Mouse (Mus musculus) heart, embryonic 12.5 days (tissue): ENCODE data around the gene Zswim8. TPM values are rescaled to one million over a fixed set of nuclear protein-coding genes. Genes with fewer than 3 reads are reported as not detected.

ENCODE experiments used
- ATAC-seq: fragments of 200-750 bp; cut with Nextera tagmentation; 2 replicates; pipeline ENCODE4 v1.8.0; 2017; ENCODE audit warnings: moderate TSS enrichment, moderate library complexity; ENCODE audit not compliant: insufficient number of reproducible peaks, low FRiP score
- H3K27ac ChIP-seq: fragments of 300-500 bp; sonication (generic); 2 replicates; pipeline ENCODE4 v1.5.1; 2016; ENCODE audit warnings: mild to moderate bottlenecking, moderate library complexity; ENCODE audit not compliant: poor library complexity, severe bottlenecking
- H3K27me3 ChIP-seq: fragments of 300-500 bp; sonication (generic); replicated peaks from 2 replicates; pipeline ENCODE4 v1.6.1; 2016; ENCODE audit warnings: mild to moderate bottlenecking, moderate library complexity
- H3K36me3 ChIP-seq: fragments of 300-500 bp; sonication (generic); 2 replicates; pipeline ENCODE4 v1.6.1; 2016; ENCODE audit warnings: mild to moderate bottlenecking, moderate library complexity
- H3K4me1 ChIP-seq: fragments of 300-500 bp; sonication (generic); replicated peaks from 2 replicates; pipeline ENCODE4 v1.6.1; 2016; ENCODE audit warnings: mild to moderate bottlenecking
- H3K4me2 ChIP-seq: fragments of 300-500 bp; sonication (generic); 2 replicates; pipeline ENCODE4 v1.6.1; 2016; ENCODE audit warnings: mild to moderate bottlenecking, moderate library complexity
- H3K4me3 ChIP-seq: fragments of 300-500 bp; sonication (generic); 2 replicates; pipeline ENCODE4 v1.5.1; 2016; ENCODE audit warnings: mild to moderate bottlenecking
- H3K9ac ChIP-seq: fragments of 300-500 bp; sonication (generic); 2 replicates; pipeline ENCODE4 v1.6.1; 2016; ENCODE audit warnings: mild to moderate bottlenecking, moderate library complexity
- H3K9me3 ChIP-seq: fragments of 300-500 bp; sonication (generic); replicated peaks from 2 replicates; pipeline ENCODE4 v1.6.1; 2016; ENCODE audit warnings: mild to moderate bottlenecking, moderate library complexity
- WGBS: fragments of 180-500 bp; shearing (Covaris S2); methylation state at CpG from one replicate; pipeline ENCODE4 v1.1.7; 2016; 5-methylcytosine and 5-hydroxymethylcytosine counted together
- polyA plus RNA-seq: library from polyadenylated mRNA; unstranded; fragments of >200 nt; fragmentation: Nextera tagmentation; extraction: Ambion mirVana; gene quantifications from 2 replicates; pipeline ENCODE4 v1.2.1, GENCODE M21; 2016

The Zswim8 gene
- polyA plus RNA-seq, 1 experiment from 2014 or later: 34.0 TPM

DNA sequence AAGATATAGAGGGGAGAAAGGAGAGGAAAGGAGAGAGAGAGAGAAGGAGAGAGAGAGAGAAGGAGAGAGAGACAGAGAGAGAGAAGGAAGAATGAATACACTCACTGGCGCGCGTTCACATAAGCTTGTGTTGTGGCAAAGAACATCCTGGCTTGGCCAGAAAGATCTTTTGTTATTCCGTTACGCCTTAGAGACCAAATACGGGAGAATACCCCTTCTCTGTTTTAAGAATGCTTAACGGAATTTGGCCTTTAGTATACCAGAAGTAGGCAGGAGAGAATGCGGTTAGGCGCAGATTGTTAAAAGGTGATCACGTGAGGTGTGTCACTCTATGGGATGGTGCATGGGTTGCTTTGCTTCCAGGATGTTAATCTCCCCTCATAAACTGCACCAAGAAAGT lies 887 bp downstream of the Zswim8 start:
- Histone ChIP-seq H3K4me3 (peak overlapping the region; percentile 97), H3K36me3 (peaks cover 48% of the 10 kb centered on the region), H3K4me1 (peaks cover 35% of the 10 kb centered on the region), H3K4me2 (peak overlapping the region; percentile 84), H3K9me3 (no peaks in the 10 kb centered on the region), H3K27ac (0 out of 2 replicates have a peak overlapping the region, but pooled peaks have one; percentile 90), H3K27me3 (no peaks in the 10 kb centered on the region), H3K9ac (peak overlapping the region; percentile 99)
- WGBS: 10% methylated on average over 10 of the region's 10 CpGs
- no peak for ATAC-seq

DNA sequence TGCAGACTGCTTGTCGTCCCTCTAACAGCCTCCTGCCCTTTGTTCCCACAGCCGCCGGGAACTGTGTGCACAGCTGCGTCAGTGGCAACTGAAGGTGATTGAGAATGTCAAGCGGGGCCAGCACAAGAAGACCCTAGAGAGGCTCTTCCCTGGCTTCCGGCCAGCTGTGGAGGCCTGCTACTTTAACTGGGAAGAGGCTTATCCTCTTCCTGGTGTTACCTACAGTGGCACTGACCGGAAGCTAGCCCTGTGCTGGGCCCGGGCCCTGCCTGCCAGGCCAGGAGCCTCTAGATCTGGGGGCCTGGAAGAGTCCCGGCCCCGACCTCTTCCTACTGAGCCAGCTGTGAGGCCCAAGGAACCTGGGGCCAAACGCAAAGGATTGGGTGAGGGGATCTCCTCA lies 6.5 kb downstream of the Zswim8 start:
- Histone ChIP-seq H3K27ac (peak overlapping the region; percentile 89), H3K27me3 (no peaks in the 10 kb centered on the region), H3K4me1 (peaks cover 40% of the 10 kb centered on the region), H3K36me3 (peaks cover 90% of the 10 kb centered on the region), H3K4me3 (no peak overlapping the region), H3K9me3 (no peaks in the 10 kb centered on the region), H3K9ac (peak overlapping the region; percentile 61), H3K4me2 (peak overlapping the region; percentile 41)
- peak; percentile 65 for ATAC-seq
- WGBS: 31% methylated on average over 11 of the region's 11 CpGs

DNA sequence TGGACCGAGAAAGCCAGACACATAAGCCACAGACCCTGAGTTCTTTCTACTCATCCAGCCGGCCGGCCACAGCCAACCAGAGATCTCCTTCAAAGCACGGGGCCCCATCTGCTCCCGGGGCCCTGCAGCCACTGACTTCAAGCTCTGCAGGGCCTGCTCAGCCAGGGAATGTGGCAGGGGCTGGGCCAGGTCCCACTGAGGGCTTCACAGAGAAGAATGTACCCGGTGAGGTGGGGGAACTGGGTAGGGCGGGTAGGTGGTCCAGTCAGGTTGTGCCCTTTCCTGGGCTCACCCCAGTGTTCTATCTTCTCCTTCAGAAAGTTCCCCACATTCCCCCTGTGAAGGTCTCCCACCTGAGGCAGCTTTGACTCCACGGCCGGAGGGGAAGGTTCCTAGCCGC lies 11.1 kb downstream of the Zswim8 start:
- Histone ChIP-seq H3K27me3 (no peaks in the 10 kb centered on the region), H3K27ac (no peak overlapping the region), H3K4me1 (peaks cover 14% of the 10 kb centered on the region), H3K9me3 (no peaks in the 10 kb centered on the region), H3K4me2 (no peak overlapping the region), H3K36me3 (peaks cover 98% of the 10 kb centered on the region), H3K9ac (no peak overlapping the region), H3K4me3 (no peak overlapping the region)
- ATAC-seq: no peak
- WGBS: 85% methylated on average over 10 of the region's 10 CpGs

DNA sequence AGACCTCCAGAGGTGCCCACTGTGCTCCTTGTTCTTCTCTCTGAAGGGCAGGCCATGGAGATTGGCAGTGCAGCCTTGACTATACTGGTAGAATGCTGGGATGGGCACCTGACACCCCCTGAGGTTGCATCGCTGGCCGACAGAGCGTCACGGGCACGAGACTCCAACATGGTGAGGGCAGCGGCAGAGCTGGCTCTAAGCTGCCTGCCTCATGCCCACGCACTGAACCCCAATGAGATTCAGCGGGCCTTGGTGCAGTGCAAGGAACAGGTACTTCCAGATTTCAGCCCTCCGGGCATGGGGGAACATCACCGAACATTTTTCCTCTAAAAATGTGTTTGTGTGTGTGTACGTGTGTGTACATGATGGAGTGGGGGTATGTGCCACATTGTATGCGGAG lies 12.4 kb downstream of the Zswim8 start:
- Histone ChIP-seq H3K27ac (no peak overlapping the region), H3K36me3 (peaks cover 98% of the 10 kb centered on the region), H3K4me1 (peaks cover 1% of the 10 kb centered on the region; the same call in 1 of the 2 replicates), H3K27me3 (no peaks in the 10 kb centered on the region), H3K4me2 (no peak overlapping the region), H3K9me3 (no peaks in the 10 kb centered on the region), H3K4me3 (no peak overlapping the region), H3K9ac (no peak overlapping the region)
- WGBS: 93% methylated on average over 12 of the region's 12 CpGs
- no peak for ATAC-seq

DNA sequence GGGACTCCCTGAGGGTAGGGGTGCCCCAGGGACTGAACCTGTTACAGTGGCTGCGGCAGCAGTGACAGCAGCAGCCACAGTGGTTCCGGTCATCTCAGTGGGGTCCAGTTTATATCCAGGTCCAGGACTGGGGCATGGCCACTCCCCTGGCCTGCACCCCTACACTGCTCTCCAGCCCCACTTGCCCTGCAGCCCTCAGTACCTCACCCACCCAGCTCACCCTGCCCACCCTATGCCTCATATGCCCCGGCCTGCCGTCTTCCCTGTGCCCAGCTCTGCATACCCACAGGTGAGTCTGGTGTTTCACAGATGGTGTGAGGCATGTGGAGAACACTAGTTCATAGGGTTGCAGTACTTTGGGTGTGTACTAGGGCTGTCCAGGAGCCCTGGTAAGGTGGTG lies 14.0 kb downstream of the Zswim8 start:
- Histone ChIP-seq H3K4me2 (no peak overlapping the region), H3K27me3 (no peaks in the 10 kb centered on the region), H3K4me1 (peaks cover 14% of the 10 kb centered on the region), H3K4me3 (no peak overlapping the region), H3K9me3 (no peaks in the 10 kb centered on the region), H3K27ac (no peak overlapping the region), H3K36me3 (peaks cover 96% of the 10 kb centered on the region), H3K9ac (no peak overlapping the region)
- 93% methylated on average over 4 of the region's 4 CpGs for WGBS
- no peak for ATAC-seq

DNA sequence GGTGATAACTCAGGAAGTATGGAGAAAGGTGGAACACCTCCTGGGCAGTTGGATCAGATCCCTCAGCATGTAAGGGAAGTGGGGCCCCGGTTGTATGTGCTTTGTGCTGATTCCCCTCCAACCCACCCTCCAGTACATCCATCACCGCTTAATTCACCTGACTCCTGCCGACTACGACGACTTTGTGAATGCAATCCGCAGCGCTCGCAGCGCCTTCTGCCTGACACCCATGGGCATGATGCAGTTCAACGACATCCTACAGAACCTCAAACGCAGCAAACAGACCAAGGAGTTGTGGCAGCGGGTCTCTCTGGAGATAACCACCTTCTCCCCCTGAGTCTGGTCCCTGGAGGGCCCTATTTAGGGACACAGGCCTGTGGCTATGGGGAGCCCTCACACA lies 15.7 kb downstream of the Zswim8 start:
- Histone ChIP-seq H3K36me3 (peaks cover 92% of the 10 kb centered on the region), H3K9me3 (no peaks in the 10 kb centered on the region), H3K27me3 (no peaks in the 10 kb centered on the region), H3K4me3 (no peak overlapping the region), H3K4me1 (peaks cover 14% of the 10 kb centered on the region), H3K27ac (no peak overlapping the region), H3K4me2 (no peak overlapping the region), H3K9ac (no peak overlapping the region)
- no peak for ATAC-seq
- WGBS: 90% methylated on average over 12 of the region's 12 CpGs

DNA sequence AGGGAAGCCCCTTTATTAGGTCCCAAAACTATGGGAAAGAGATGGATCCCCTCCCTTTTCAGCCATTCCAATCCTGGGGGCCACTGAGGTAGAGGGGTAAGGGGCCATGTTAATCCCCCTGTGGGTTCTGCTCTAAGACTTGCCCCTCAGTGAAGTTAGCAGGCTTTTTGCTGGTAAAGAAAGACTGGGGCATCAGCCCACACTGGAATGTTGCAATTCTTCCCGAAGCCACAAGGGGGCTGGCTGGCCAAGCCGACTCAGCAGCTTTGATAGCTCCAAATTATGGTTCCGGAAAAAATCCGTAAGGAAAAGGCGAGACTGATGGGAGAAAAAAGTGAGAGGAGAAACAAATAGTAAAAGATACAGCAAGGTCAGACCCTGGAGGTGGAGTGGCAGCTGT lies 16.7 kb downstream of the Zswim8 start:
- H3K9me3 ChIP-seq: no peaks in the 10 kb centered on the region
- no peak overlapping the region for H3K27ac ChIP-seq
- peaks cover 92% of the 10 kb centered on the region for H3K36me3 ChIP-seq
- H3K4me2 ChIP-seq: no peak overlapping the region
- no peak overlapping the region for H3K4me3 ChIP-seq
- H3K9ac ChIP-seq: no peak overlapping the region
- peaks cover 14% of the 10 kb centered on the region for H3K4me1 ChIP-seq
- H3K27me3 ChIP-seq: no peaks in the 10 kb centered on the region
- 25% methylated on average over 5 of the region's 5 CpGs for WGBS
- no peak for ATAC-seq

DNA sequence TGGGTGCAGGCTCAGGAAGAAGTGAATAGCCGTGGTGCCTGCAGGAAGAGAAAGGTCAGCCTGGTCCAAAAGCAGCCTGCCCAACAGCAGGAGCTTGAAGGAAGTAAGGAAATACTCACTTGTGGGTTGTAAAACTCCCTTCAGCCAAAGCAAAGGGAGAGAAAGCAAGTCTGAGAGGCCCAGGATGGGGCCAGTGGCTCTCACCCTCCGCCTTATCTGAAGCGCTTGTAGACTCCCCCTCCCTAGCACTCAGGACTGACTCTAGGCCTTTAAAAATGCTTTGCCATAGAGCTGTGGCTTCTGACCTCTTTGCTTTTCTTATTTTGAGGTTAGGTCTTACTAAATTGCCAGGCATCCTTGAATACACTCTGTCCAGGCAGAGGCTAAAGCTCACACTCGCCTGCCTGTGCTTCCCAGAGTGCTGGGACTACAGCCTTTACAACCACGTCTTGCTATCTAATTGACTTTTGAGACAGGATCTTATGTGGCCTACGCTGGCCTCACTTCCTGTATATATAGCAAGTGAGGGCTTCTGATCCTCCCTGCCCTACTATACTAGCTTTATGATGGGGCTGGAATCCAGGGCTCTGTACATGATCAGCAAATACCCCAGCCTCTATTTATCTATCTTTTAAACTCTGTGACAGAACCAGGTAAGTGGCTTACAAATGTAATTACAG lies 18.4 kb downstream of the Zswim8 start:
- H3K4me1 ChIP-seq: peaks cover 14% of the 10 kb centered on the region
- peaks cover 94% of the 10 kb centered on the region for H3K36me3 ChIP-seq
- WGBS: 27% methylated on average over 6 of the region's 6 CpGs
- ATAC-seq: no peak
- peak overlapping the region; percentile 11 for H3K9ac ChIP-seq
- no peaks in the 10 kb centered on the region for H3K27me3 ChIP-seq
- no peaks in the 10 kb centered on the region for H3K9me3 ChIP-seq
- peak overlapping the region; percentile 64 for H3K27ac ChIP-seq
- no peak overlapping the region for H3K4me3 ChIP-seq
- peak overlapping the region; percentile 24 for H3K4me2 ChIP-seq

DNA sequence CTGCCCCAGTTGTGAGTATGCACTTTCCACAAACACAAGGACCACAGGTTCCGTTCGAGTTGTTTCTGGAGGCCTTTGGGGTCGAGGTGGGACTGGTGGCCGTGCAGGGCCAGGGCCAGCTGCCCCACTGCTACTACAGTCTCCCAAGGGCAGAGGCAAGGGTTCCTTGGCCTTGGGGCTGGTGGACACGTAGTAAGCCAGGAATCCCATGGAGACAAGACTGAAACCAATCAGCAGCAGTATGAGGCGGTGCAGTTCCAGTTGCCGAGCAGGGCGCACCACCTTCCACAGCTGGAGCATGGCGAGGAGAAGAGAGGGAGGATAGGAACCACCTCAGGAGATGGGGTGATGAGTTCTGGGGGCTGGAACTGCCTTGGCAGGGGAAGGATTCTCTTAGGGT lies 22.5 kb downstream of the Zswim8 start:
- Histone ChIP-seq H3K4me3 (no peak overlapping the region), H3K4me2 (no peak overlapping the region), H3K27ac (no peak overlapping the region), H3K9me3 (no peaks in the 10 kb centered on the region), H3K9ac (no peak overlapping the region), H3K36me3 (peaks cover 69% of the 10 kb centered on the region), H3K4me1 (peaks cover 26% of the 10 kb centered on the region), H3K27me3 (no peaks in the 10 kb centered on the region)
- ATAC-seq: no peak
- WGBS: 87% methylated on average over 9 of the region's 9 CpGs

DNA sequence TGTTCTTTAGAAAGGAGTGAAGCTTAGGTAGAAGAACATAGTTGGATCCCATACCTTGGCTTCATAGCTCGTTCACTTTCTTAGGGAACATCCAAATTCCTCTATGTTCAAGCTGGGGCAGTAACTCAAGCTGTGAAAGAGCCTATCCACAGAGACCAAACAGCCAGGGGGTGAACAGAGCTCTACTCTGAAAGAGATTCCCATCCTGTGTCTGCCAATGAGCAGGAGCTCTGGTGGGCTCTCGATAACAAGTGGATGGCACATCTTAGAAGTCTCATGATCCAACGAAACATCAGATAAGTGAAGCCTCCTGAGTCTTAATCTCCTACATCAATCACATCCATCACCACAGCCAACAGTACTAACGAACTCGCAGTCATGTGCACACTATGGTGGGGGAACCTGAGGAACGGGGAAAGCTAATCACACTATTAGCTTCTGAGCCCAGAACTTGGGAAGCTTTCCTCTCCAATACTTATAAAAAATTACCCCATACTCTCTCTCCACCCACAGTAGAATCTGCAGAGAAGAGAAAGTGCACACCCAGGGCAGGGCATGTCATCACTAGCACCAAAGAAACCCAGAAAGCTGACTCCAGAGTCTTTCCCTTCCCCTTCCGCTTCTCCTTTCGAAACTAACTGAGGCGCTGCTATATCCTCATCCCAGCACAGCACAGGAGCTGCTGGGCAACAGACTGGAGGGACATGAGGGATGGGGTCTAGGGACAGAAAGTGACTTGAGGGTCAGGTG lies 23.7 kb downstream of the Zswim8 start:
- 82% methylated on average over 9 of the region's 9 CpGs for WGBS
- no peaks in the 10 kb centered on the region for H3K9me3 ChIP-seq
- H3K27me3 ChIP-seq: no peaks in the 10 kb centered on the region
- H3K9ac ChIP-seq: no peak overlapping the region
- no peak overlapping the region for H3K27ac ChIP-seq
- H3K4me3 ChIP-seq: no peak overlapping the region
- no peak overlapping the region for H3K4me2 ChIP-seq
- peaks cover 65% of the 10 kb centered on the region for H3K36me3 ChIP-seq
- H3K4me1 ChIP-seq: peaks cover 26% of the 10 kb centered on the region
- no peak for ATAC-seq

DNA sequence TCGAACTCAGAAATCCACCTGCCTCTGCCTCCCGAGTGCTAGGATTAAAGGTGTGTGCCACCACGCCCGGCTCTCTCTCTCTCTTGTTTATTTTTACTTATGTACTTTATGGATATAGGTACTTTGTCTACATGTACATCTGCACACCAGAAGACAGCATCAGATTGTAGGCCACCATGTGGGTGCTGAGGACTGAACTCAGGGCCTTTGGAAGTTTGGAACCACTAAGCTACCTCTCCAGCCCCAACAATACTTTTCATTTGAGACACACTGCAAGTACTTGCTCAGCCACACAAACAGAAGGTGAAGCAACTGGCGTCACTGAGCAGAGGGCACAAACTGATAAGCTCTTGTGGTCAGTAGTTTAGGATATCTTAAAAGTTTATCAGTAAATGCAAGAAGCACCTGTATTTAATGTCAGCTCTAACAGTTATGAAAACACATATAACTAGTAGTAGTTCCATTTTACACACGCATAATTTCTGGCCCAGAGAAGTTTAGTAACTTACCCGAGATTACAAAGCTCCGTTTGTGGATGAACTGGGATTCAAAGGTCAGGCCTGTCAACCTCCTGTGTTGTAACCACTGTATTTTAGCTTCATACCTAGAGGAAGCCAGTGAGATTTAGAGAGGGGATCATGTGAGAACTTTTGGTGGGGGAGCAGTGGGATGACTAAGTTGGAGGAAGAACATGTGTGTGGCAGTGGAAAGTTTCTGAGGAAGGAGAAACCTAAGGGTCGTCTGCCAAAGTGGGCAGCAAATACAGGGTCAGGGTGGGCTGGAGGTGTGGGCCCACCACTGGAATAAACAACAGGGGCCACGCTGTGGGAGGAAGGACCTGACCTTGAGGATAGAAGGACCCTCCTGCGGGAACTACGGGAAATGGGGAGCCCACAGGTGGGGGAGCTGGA lies 25.9 kb downstream of the Zswim8 start:
- no peaks in the 10 kb centered on the region for H3K27me3 ChIP-seq
- peak overlapping the region; percentile 90 for H3K9ac ChIP-seq
- peak overlapping the region; percentile 86 for H3K4me2 ChIP-seq
- peak overlapping the region; percentile 90 for H3K27ac ChIP-seq
- H3K4me3 ChIP-seq: peak overlapping the region; percentile 76
- ATAC-seq: no peak
- 41% methylated on average over 12 of the region's 12 CpGs for WGBS
- peaks cover 66% of the 10 kb centered on the region for H3K36me3 ChIP-seq
- H3K9me3 ChIP-seq: no peaks in the 10 kb centered on the region
- H3K4me1 ChIP-seq: peaks cover 42% of the 10 kb centered on the region
